Mouse (Mus musculus) CH12.LX (cell line): ENCODE measurements around the gene Ece1.

ENCODE experiments used
- CTCF ChIP-seq, 2 experiments: IDR thresholded peaks in 1 of 2; conservative IDR thresholded peaks in 1 of 2; 2 replicates each; pipeline ENCODE4 v1.5.1; 2011 to 2012; ENCODE audit warnings: low read depth in 2 of 2, low read length in 2 of 2, improper control_type of control experiment in 1 of 2, inconsistent platforms in 1 of 2, mild to moderate bottlenecking in 1 of 2, moderate library complexity in 1 of 2
- E2F4 ChIP-seq: IDR thresholded peaks from 2 replicates; pipeline ENCODE4 v1.6.1; 2011; ENCODE audit warnings: low read depth, low read length, improper control_type of control experiment; ENCODE audit not compliant: insufficient replicate concordance
- ETS1 ChIP-seq: conservative IDR thresholded peaks from 2 replicates; pipeline ENCODE4 v1.6.1; 2012; ENCODE audit warnings: low read depth, mild to moderate bottlenecking, inconsistent platforms, low read length, improper control_type of control experiment, moderate library complexity
- GABPA ChIP-seq: IDR thresholded peaks from 2 replicates; pipeline ENCODE4 v1.6.1; 2012; ENCODE audit warnings: low read depth, low read length, improper control_type of control experiment, inconsistent platforms; ENCODE audit not compliant: insufficient replicate concordance
- JUND ChIP-seq: conservative IDR thresholded peaks from 2 replicates; pipeline ENCODE4 v1.6.1; 2011; ENCODE audit warnings: low read depth, low read length, improper control_type of control experiment
- KAT2A ChIP-seq: IDR thresholded peaks from 2 replicates; pipeline ENCODE4 v1.6.1; 2012; ENCODE audit warnings: low read length, improper control_type of control experiment, inconsistent platforms; ENCODE audit not compliant: insufficient replicate concordance
- RCOR1 ChIP-seq: conservative IDR thresholded peaks from 2 replicates; pipeline ENCODE4 v1.6.1; 2012; ENCODE audit warnings: low read depth, mild to moderate bottlenecking, inconsistent platforms, low read length, improper control_type of control experiment
- TCF12 ChIP-seq: IDR thresholded peaks from 2 replicates; pipeline ENCODE4 v1.6.1; 2014; ENCODE audit warnings: low read depth, mild to moderate bottlenecking, inconsistent platforms, low read length, improper control_type of control experiment
- USF1 ChIP-seq: IDR thresholded peaks from 2 replicates; pipeline ENCODE4 v1.6.1; 2014; ENCODE audit warnings: low read depth, mild to moderate bottlenecking, inconsistent platforms, low read length, improper control_type of control experiment

DNA sequence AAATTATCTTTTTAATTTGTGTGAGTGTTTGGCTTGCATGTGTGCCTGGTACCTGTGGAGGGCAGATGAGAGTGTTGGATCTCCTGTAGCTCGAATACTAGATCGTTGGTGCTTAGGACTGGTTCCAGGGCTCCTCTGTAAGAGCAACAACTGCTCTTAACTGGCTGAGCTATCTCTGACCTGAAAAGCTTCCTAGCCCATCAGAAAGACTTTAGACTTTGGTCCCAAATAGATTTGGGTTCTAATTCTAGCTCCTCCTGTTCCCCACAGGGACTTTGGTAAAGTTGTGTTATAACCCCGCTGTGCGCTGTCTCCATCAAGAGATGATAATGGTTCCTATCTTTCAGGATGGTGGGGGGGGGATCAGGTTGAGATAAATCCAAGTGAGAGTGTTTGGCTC is 2.0 kb downstream of the Ece1 start:
- TF ChIP-seq USF1 (no peak), GABPA (no peak), CTCF (conservative IDR thresholded peaks at IDR 0.05 in 1 of 2, IDR thresholded peaks at IDR 0.05 in 1 of 2; ENCODE audit: low read depth in 2 of 2, low read length in 2 of 2) (no peak), KAT2A (no peak), ETS1 (no peak), E2F4 (no peak), TCF12 (no peak), JUND (no peak), RCOR1 (no peak)
